7 mouse cellular contexts compared by ENCODE assay signal in the genomic region with DNA sequence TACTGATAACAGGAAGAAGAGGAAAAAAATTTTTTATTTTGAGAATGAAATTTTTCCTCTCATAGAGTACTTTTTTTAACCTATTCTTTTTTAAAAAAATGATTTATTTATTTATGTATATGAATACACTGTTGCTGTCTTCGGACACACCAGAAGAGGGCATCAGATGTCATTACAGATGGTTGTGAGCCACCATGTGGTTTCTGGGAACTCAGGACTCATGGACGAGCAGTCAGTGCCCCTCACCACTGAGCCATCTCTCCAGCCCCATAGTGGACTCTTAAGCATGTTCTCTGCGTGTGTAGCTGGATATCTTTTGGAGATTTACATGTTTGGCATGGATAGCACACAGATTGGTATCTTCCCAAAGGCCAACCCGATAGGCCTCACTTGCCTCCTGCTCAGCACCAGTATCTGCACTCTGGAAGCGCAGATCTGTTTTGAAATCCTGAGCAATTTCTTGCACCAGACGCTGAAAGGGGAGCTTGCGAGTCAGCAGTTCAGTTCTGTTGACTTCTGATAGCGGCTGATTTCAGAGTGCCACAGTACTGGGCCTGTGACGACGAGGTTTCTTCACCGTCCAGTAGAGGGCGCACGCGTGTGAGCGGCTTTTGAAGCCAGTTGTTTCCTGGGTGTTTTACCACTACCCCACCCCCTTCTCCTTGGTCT. TPM values are rescaled to one million over a fixed set of nuclear protein-coding genes. Genes with fewer than 3 reads are reported as not detected.
DNase-seq lines count a peak whose midpoint lies in the region; ATAC-seq lines count a peak whose summit lies in the region.

No protein-coding gene starts in this region.

- DNase-seq in CD4-positive helper T cell, adult 2 months (ENCODE audit: low read depth, low spot score) = peak; percentile 90
- peak; percentile 93 for DNase-seq in ES-CJ7 (ENCODE audit: low read depth, low spot score)
- peak; percentile 99 for DNase-seq in c-Kit-positive CD71-positive TER-119-positive erythroid progenitor cells, embryonic 14.5 days (ENCODE audit: low spot score)
- DNase-seq in kidney, postnatal 36 days = peak; percentile 78 to 92
- DNase-seq in lung, postnatal 25 days (ENCODE audit: low spot score) = peak; percentile 83
- peak; percentile 69 for DNase-seq in skeletal muscle tissue, adult 2 months (ENCODE audit: low read depth, low spot score)

- peak; percentile 36 for ATAC-seq in granulocyte monocyte progenitor cell, adult 5-6 weeks (replicated peaks; ENCODE audit: poor library complexity, severe bottlenecking)

RNA-seq across cellular contexts. Expression of a gene that starts 5.0 kb away (rescaled TPM):
- total RNA-seq in granulocyte monocyte progenitor cell, adult 5-6 weeks (2014; fragmentation: Nextera tagmentation) = 50.7 and 56.1 TPM in 2 replicates
- 27.2 and 29.8 TPM in 2 replicates for total RNA-seq in granulocyte monocyte progenitor cell, adult 5-6 weeks (2017)

RNA-seq across cellular contexts. Expression of a gene that starts 17.8 kb away (rescaled TPM):
- 13.4 and 20.1 TPM in 2 replicates for total RNA-seq in granulocyte monocyte progenitor cell, adult 5-6 weeks (2014; fragmentation: Nextera tagmentation)
- 20.3 and 22.4 TPM in 2 replicates for total RNA-seq in granulocyte monocyte progenitor cell, adult 5-6 weeks (2017)

Comparison
In these comparisons a context has a peak if more than half of its experiments do, and no peak if none do; other contexts are left out.
1. Peak in every context shown above with its lines: DNase-seq and ATAC-seq.